In genomic region chr4:18639035-18639434, GRCm38 (mm10) we compare ENCODE assay signal across 28 mouse cellular contexts.
"Had no signal": no experiment of that assay in that cellular context is flagged by ENCODE, and none has a peak within 500 bp of the region (broad histone marks: within the 10 kb centered on the region; RNA-seq: fewer than 3 reads in every experiment).

No protein-coding gene starts in this region.

- H3K36me3 ChIP-seq: limb, embryonic 10.5 days; limb, embryonic 12.5 days; limb, embryonic 13.5 days; limb, embryonic 15.5 days; liver, embryonic 12.5 days; liver, embryonic 13.5 days; liver, embryonic 15.5 days; lung, embryonic 15.5 days; midbrain, embryonic 10.5 days; midbrain, embryonic 12.5 days; midbrain, embryonic 13.5 days; midbrain, embryonic 15.5 days; neural tube, embryonic 12.5 days had no signal

- H3K4me3 ChIP-seq: limb, embryonic 10.5 days; limb, embryonic 12.5 days; limb, embryonic 13.5 days; limb, embryonic 15.5 days; liver, embryonic 12.5 days; liver, embryonic 13.5 days; liver, embryonic 15.5 days; lung, embryonic 15.5 days; megakaryocyte, embryonic 14.5 days; midbrain, embryonic 10.5 days; midbrain, embryonic 12.5 days; midbrain, embryonic 13.5 days; midbrain, embryonic 15.5 days; myocyte; neural tube, embryonic 12.5 days had no signal

- H3K9me3 ChIP-seq: limb, embryonic 10.5 days; limb, embryonic 12.5 days; limb, embryonic 13.5 days; limb, embryonic 15.5 days; liver, embryonic 12.5 days; liver, embryonic 13.5 days; liver, embryonic 15.5 days; lung, embryonic 15.5 days; megakaryocyte, embryonic 14.5 days; midbrain, embryonic 10.5 days; midbrain, embryonic 12.5 days; midbrain, embryonic 13.5 days; midbrain, embryonic 15.5 days; neural tube, embryonic 12.5 days had no signal

- H3K4me1 ChIP-seq: limb, embryonic 10.5 days; limb, embryonic 12.5 days; limb, embryonic 13.5 days; limb, embryonic 15.5 days; liver, embryonic 12.5 days; liver, embryonic 13.5 days; liver, embryonic 15.5 days; lung, embryonic 15.5 days; megakaryocyte, embryonic 14.5 days; midbrain, embryonic 10.5 days; midbrain, embryonic 12.5 days; midbrain, embryonic 13.5 days; midbrain, embryonic 15.5 days; neural tube, embryonic 12.5 days had no signal

- H3K9ac ChIP-seq: limb, embryonic 12.5 days; limb, embryonic 13.5 days; limb, embryonic 15.5 days; liver, embryonic 12.5 days; liver, embryonic 13.5 days; liver, embryonic 14.5 days; liver, embryonic 15.5 days; liver, postnatal 0 days; lung, embryonic 14.5 days; lung, embryonic 15.5 days; midbrain, embryonic 12.5 days; midbrain, embryonic 13.5 days; midbrain, embryonic 15.5 days; neural tube, embryonic 12.5 days had no signal

- DNase-seq: left cerebral cortex, postnatal 4 days; liver; liver, embryonic 13.5 days; liver, postnatal 0 days; lung, adult 18-20 months; lung, adult 2 months; lung, embryonic 14.5 days; lung, postnatal 10 days; lung, postnatal 14 days; lung, postnatal 36 days; lung, postnatal 4 days; midbrain, embryonic 14.5 days had no signal

- H3K27ac ChIP-seq: limb, embryonic 10.5 days; limb, embryonic 12.5 days; limb, embryonic 13.5 days; limb, embryonic 15.5 days; liver, embryonic 12.5 days; liver, embryonic 13.5 days; liver, embryonic 14.5 days; liver, embryonic 15.5 days; lung, embryonic 15.5 days; macrophage; midbrain, embryonic 10.5 days; midbrain, embryonic 12.5 days; midbrain, embryonic 13.5 days; midbrain, embryonic 15.5 days; neural tube, embryonic 12.5 days had no signal
